Mouse (Mus musculus) gastrocnemius, postnatal 36 days (tissue): ENCODE data around the gene Kcnj2. TPM values are rescaled to one million over a fixed set of nuclear protein-coding genes. Genes with fewer than 3 reads are reported as not detected.

ENCODE experiments used
- DNase-seq, 2 experiments: peaks; one replicate each; pipeline ENCODE4 v3.0.0; 2022
- intact Hi-C: fragments of 180-260 bp; cut with DNase I; formaldehyde crosslinking; loops from one replicate; pipeline ENCODE4 v1.15.1; 2025
- total RNA-seq, 2 experiments: library from RNA; stranded (reverse); gene quantifications; 2 replicates each; pipeline ENCODE4 v1.2.3; 2021

The Kcnj2 gene
- total RNA-seq, 2 experiments from 2014 or later, result 29.8 to 46.5 TPM

GRCm38 (mm10) chr11:111086933-111087332, 21.0 kb downstream of the Kcnj2 start:
- intact Hi-C loops, result no loop called here
- DNase-seq, result no peak

GRCm38 (mm10) chr11:111088226-111088625, 22.3 kb downstream of the Kcnj2 start:
- intact Hi-C loops, result no loop called here
- no peak for DNase-seq

GRCm38 (mm10) chr11:111088812-111089211, 22.8 kb downstream of the Kcnj2 start:
- no peak for DNase-seq
- intact Hi-C loops, result no loop called here

- DNase-seq, result no peak
- intact Hi-C loops, result no loop called here
Observed at GRCm38 (mm10) chr11:111091117-111091516, 25.2 kb downstream of the Kcnj2 start.

GRCm38 (mm10) chr11:111092967-111093366, 27.0 kb downstream of the Kcnj2 start:
- DNase-seq, result no peak
- intact Hi-C loops, result no loop called here

- DNase-seq, result no peak
- intact Hi-C loops, result no loop called here
Observed at GRCm38 (mm10) chr11:111096612-111097011, 30.6 kb downstream of the Kcnj2 start.

GRCm38 (mm10) chr11:111100131-111100530, 34.2 kb downstream of the Kcnj2 start:
- DNase-seq, result no peak
- intact Hi-C loops, result no loop called here

GRCm38 (mm10) chr11:111100651-111101050, 34.7 kb downstream of the Kcnj2 start:
- intact Hi-C loops, result no loop called here
- DNase-seq, result no peak

- no peak for DNase-seq
- intact Hi-C loops, result no loop called here
Observed at GRCm38 (mm10) chr11:111101620-111102176, 35.7 kb downstream of the Kcnj2 start.

GRCm38 (mm10) chr11:111104422-111104821, 38.5 kb downstream of the Kcnj2 start:
- intact Hi-C loops, result no loop called here
- no peak for DNase-seq

GRCm38 (mm10) chr11:111108130-111108529, 42.2 kb downstream of the Kcnj2 start:
- intact Hi-C loops, result no loop called here
- no peak for DNase-seq

GRCm38 (mm10) chr11:111121514-111121913, 55.5 kb downstream of the Kcnj2 start:
- DNase-seq, result no peak
- intact Hi-C loops, result no loop called here

GRCm38 (mm10) chr11:111123324-111123723, 57.4 kb downstream of the Kcnj2 start:
- intact Hi-C loops, result no loop called here

GRCm38 (mm10) chr11:111125963-111126362, 60.0 kb downstream of the Kcnj2 start:
- intact Hi-C loops, result no loop called here
- DNase-seq, result no peak

More at GRCm38 (mm10) chr11:111123324-111123723, 57.4 kb downstream of the Kcnj2 start:
- DNase-seq, result no peak

Other genes with a start within 250 kb of the Kcnj2 start
- not detected for gene Kcnj16, start 98.1 kb upstream of the Kcnj2 start, total RNA-seq